Mouse (Mus musculus) MEL (cell line): ENCODE measurements around the gene C87499. TPM values are rescaled to one million over a fixed set of nuclear protein-coding genes. Genes with fewer than 3 reads are reported as not detected.

Source experiments
- DNase-seq: peaks from one replicate; pipeline ENCODE4 v3.0.0; 2011; ENCODE audit warnings: low read depth, low spot score
- H3K27ac ChIP-seq: 2 replicates; pipeline ENCODE4 v1.5.1; 2012; ENCODE audit warnings: low read depth, mild to moderate bottlenecking, control low read depth, low read length, moderate library complexity; ENCODE audit not compliant: control insufficient read depth
- H3K27me3 ChIP-seq, 2 experiments: fragments of 150-350 bp in 1 of 2; sonication (generic) in 1 of 2; 2 replicates each; pipeline ENCODE4 v1.6.1; 2012; ENCODE audit warnings: low read length in 2 of 2, mild to moderate bottlenecking in 2 of 2, improper control_type of control experiment in 1 of 2, moderate library complexity in 1 of 2; ENCODE audit not compliant: insufficient read depth in 2 of 2, control insufficient read depth in 1 of 2
- H3K36me3 ChIP-seq, 2 experiments: 2 replicates each; pipeline ENCODE4 v1.6.1; 2012 to 2014; ENCODE audit warnings: low read length in 2 of 2, improper control_type of control experiment in 1 of 2, inconsistent platforms in 1 of 2, mild to moderate bottlenecking in 1 of 2; ENCODE audit not compliant: insufficient read depth in 2 of 2, control insufficient read depth in 1 of 2
- H3K4me1 ChIP-seq, 2 experiments: fragments of 150-350 bp in 1 of 2; sonication (generic) in 1 of 2; 2 replicates each; pipeline ENCODE4 v1.6.1; 2012; ENCODE audit warnings: low read length in 2 of 2, improper control_type of control experiment in 1 of 2, mild to moderate bottlenecking in 1 of 2; ENCODE audit not compliant: insufficient read depth in 2 of 2, control insufficient read depth in 1 of 2
- H3K4me3 ChIP-seq, 2 experiments: fragments of 150-350 bp in 1 of 2; sonication (generic) in 1 of 2; 2 replicates each; pipeline ENCODE4 v1.5.1; 2012; ENCODE audit warnings: low read depth in 2 of 2, low read length in 2 of 2, mild to moderate bottlenecking in 2 of 2, moderate library complexity in 2 of 2, control low read depth in 1 of 2, improper control_type of control experiment in 1 of 2; ENCODE audit not compliant: control insufficient read depth in 1 of 2, insufficient read depth in 1 of 2
- H3K79me2 ChIP-seq: 2 replicates; pipeline ENCODE4 v1.6.1; 2012; ENCODE audit warnings: mild to moderate bottlenecking, low read length, moderate library complexity; ENCODE audit not compliant: control insufficient read depth, poor library complexity, insufficient read depth
- H3K9ac ChIP-seq: 2 replicates; pipeline ENCODE4 v1.6.1; 2012; ENCODE audit warnings: low read depth, mild to moderate bottlenecking, control low read depth, low read length, moderate library complexity; ENCODE audit not compliant: control insufficient read depth, poor library complexity, severe bottlenecking
- H3K9me3 ChIP-seq: fragments of 150-350 bp; sonication (generic); replicated peaks from 2 replicates; pipeline ENCODE4 v1.6.1; 2012; ENCODE audit warnings: mild to moderate bottlenecking, low read length, improper control_type of control experiment, moderate library complexity; ENCODE audit not compliant: insufficient read depth
- BHLHE40 ChIP-seq: IDR thresholded peaks from 2 replicates; pipeline ENCODE4 v1.6.1; 2012; ENCODE audit warnings: low read depth, mild to moderate bottlenecking, inconsistent platforms, low read length, improper control_type of control experiment, borderline replicate concordance
- CHD1 ChIP-seq: IDR thresholded peaks from 2 replicates; pipeline ENCODE4 v1.6.1; 2012; ENCODE audit warnings: low read depth, mild to moderate bottlenecking, inconsistent platforms, low read length, improper control_type of control experiment
- E2F4 ChIP-seq: IDR thresholded peaks from 2 replicates; pipeline ENCODE4 v1.6.1; 2011; ENCODE audit warnings: low read depth, low read length, improper control_type of control experiment, borderline replicate concordance
- GATA1 ChIP-seq: IDR thresholded peaks from 2 replicates; pipeline ENCODE4 v1.6.1; 2011; ENCODE audit warnings: low read depth, low read length, improper control_type of control experiment
- HCFC1 ChIP-seq: IDR thresholded peaks from 2 replicates; pipeline ENCODE4 v1.6.1; 2012; ENCODE audit warnings: low read depth, mild to moderate bottlenecking, inconsistent platforms, low read length, improper control_type of control experiment, moderate library complexity
- JUND ChIP-seq: IDR thresholded peaks from 2 replicates; pipeline ENCODE4 v1.6.1; 2011; ENCODE audit warnings: low read depth, mild to moderate bottlenecking, improper control_type of control experiment, low read length
- KAT2A ChIP-seq: conservative IDR thresholded peaks from 2 replicates; pipeline ENCODE4 v1.6.1; 2012; ENCODE audit warnings: low read depth, low read length, improper control_type of control experiment, inconsistent platforms
- MAZ ChIP-seq: IDR thresholded peaks from 2 replicates; pipeline ENCODE4 v1.6.1; 2012; ENCODE audit warnings: low read depth, mild to moderate bottlenecking, inconsistent platforms, low read length, improper control_type of control experiment
- NELFE ChIP-seq: IDR thresholded peaks from 2 replicates; pipeline ENCODE4 v1.6.1; 2011; ENCODE audit warnings: low read depth, low read length, improper control_type of control experiment
- NRF1 ChIP-seq: IDR thresholded peaks from 2 replicates; pipeline ENCODE4 v1.6.1; 2014; ENCODE audit warnings: low read depth, mild to moderate bottlenecking, inconsistent platforms, low read length, improper control_type of control experiment, moderate library complexity; ENCODE audit not compliant: poor library complexity, insufficient read depth, severe bottlenecking
- POLR2A ChIP-seq, 2 experiments: IDR thresholded peaks; 2 replicates each; pipeline ENCODE4 v1.6.1; 2011 to 2012; ENCODE audit warnings: low read length in 2 of 2, mild to moderate bottlenecking in 2 of 2, control low read depth in 1 of 2, improper control_type of control experiment in 1 of 2, low read depth in 1 of 2, moderate library complexity in 1 of 2; ENCODE audit not compliant: control insufficient read depth in 1 of 2, insufficient read depth in 1 of 2, poor library complexity in 1 of 2
- POLR2AphosphoS5 ChIP-seq: IDR thresholded peaks from 2 replicates; pipeline ENCODE4 v1.6.1; 2012; ENCODE audit warnings: low read depth, borderline replicate concordance, mild to moderate bottlenecking, inconsistent platforms, low read length, moderate library complexity, mixed read lengths
- SMC3 ChIP-seq: IDR thresholded peaks from 2 replicates; pipeline ENCODE4 v1.6.1; 2011; ENCODE audit warnings: low read depth, low read length, improper control_type of control experiment
- TAL1 ChIP-seq: IDR thresholded peaks from 2 replicates; pipeline ENCODE4 v1.6.1; 2012; ENCODE audit warnings: mild to moderate bottlenecking, inconsistent platforms, low read length, moderate library complexity, mixed read lengths
- TBP ChIP-seq: IDR thresholded peaks from 2 replicates; pipeline ENCODE4 v1.8.0; 2011; ENCODE audit warnings: low read depth, low read length, improper control_type of control experiment
- TCF12 ChIP-seq: IDR thresholded peaks from 2 replicates; pipeline ENCODE4 v1.6.1; 2014; ENCODE audit warnings: low read depth, mild to moderate bottlenecking, inconsistent platforms, low read length, improper control_type of control experiment, moderate library complexity
- UBTF ChIP-seq: IDR thresholded peaks from 2 replicates; pipeline ENCODE4 v1.6.1; 2012; ENCODE audit warnings: low read depth, mild to moderate bottlenecking, inconsistent platforms, low read length, improper control_type of control experiment, moderate library complexity, borderline replicate concordance; ENCODE audit not compliant: insufficient read depth
- USF2 ChIP-seq, 2 experiments: IDR thresholded peaks; 2 replicates each; pipeline ENCODE4 v1.6.1; 2011 to 2012; ENCODE audit warnings: improper control_type of control experiment in 2 of 2, low read length in 2 of 2, borderline replicate concordance in 1 of 2, inconsistent platforms in 1 of 2, low read depth in 1 of 2, mild to moderate bottlenecking in 1 of 2; ENCODE audit not compliant: insufficient read depth in 1 of 2
- ZC3H11A ChIP-seq: IDR thresholded peaks from 2 replicates; pipeline ENCODE4 v1.6.1; 2012; ENCODE audit warnings: low read depth, mild to moderate bottlenecking, inconsistent platforms, low read length, improper control_type of control experiment
- polyA plus RNA-seq, 2 experiments: library from polyadenylated mRNA; stranded (reverse) in 1 of 2; unstranded in 1 of 2; fragments of >175 nt in 1 of 2; fragments of >200 nt in 1 of 2; gene quantifications; 2 replicates each; pipeline versions ENCODE4 v1.2.1 to v1.2.4; 2012; ENCODE audit warnings: low replicate concordance in 2 of 2, low read depth in 1 of 2; ENCODE audit not compliant: insufficient read length in 2 of 2, insufficient read depth in 1 of 2, missing spikeins in 1 of 2
- total RNA-seq: library from RNA; depleted of rRNA; stranded (reverse); fragments of 300-350 nt; gene quantifications from 2 replicates; pipeline ENCODE4 v1.2.3, GENCODE M21; 2012

The C87499 gene
- total and polyA plus RNA-seq, 3 experiments: not detected

- H3K9ac ChIP-seq: no peak overlapping the region
- no peaks in the 10 kb centered on the region for H3K79me2 ChIP-seq
- H3K27me3 ChIP-seq: no peaks in the 10 kb centered on the region
- no peak overlapping the region for H3K27ac ChIP-seq
- no peak overlapping the region for H3K4me3 ChIP-seq
- H3K36me3 ChIP-seq: no peaks in the 10 kb centered on the region
- no peaks in the 10 kb centered on the region for H3K9me3 ChIP-seq
- TF ChIP-seq TCF12: no peak
- no peak for TF ChIP-seq SMC3
- no peak for TF ChIP-seq CHD1
- TF ChIP-seq MAZ: no peak
- TF ChIP-seq TBP: no peak
- TF ChIP-seq POLR2A (IDR thresholded peaks at IDR 0.05; ENCODE audit: control insufficient read depth in 1 of 2, insufficient read depth in 1 of 2, low read depth in 1 of 2, low read length in 2 of 2, poor library complexity in 1 of 2): no peak
- no peak for TF ChIP-seq ZC3H11A
- TF ChIP-seq UBTF: no peak
- TF ChIP-seq KAT2A: no peak
- TF ChIP-seq BHLHE40: no peak
- no peak for TF ChIP-seq HCFC1
- no peak for TF ChIP-seq NRF1
- TF ChIP-seq GATA1: no peak
- TF ChIP-seq TAL1: no peak
- TF ChIP-seq USF2 (IDR thresholded peaks at IDR 0.05; ENCODE audit: borderline replicate concordance in 1 of 2, insufficient read depth in 1 of 2, low read depth in 1 of 2, low read length in 2 of 2): no peak
- no peaks in the 10 kb centered on the region for H3K4me1 ChIP-seq
- no peak for DNase-seq
These were observed 21.2 kb upstream of the C87499 start for GRCm38 (mm10) chr4:88655461-88655860.

GRCm38 (mm10) chr4:88653644-88654043 lies 19.4 kb upstream of the C87499 start:
- H3K4me3 ChIP-seq: no peak overlapping the region
- no peaks in the 10 kb centered on the region for H3K27me3 ChIP-seq
- no peaks in the 10 kb centered on the region for H3K36me3 ChIP-seq
- H3K9me3 ChIP-seq: no peaks in the 10 kb centered on the region
- H3K27ac ChIP-seq: no peak overlapping the region
- no peak for TF ChIP-seq NELFE
- TF ChIP-seq USF2 (IDR thresholded peaks at IDR 0.05; ENCODE audit: borderline replicate concordance in 1 of 2, insufficient read depth in 1 of 2, low read depth in 1 of 2, low read length in 2 of 2): no peak
- TF ChIP-seq POLR2AphosphoS5: no peak
- TF ChIP-seq E2F4: no peak
- TF ChIP-seq BHLHE40: no peak
- TF ChIP-seq TCF12: no peak
- no peak for TF ChIP-seq JUND
- TF ChIP-seq, all 39 proteins: peak for 0
- Histone ChIP-seq H3K4me1 (no peaks in the 10 kb centered on the region), H3K79me2 (no peaks in the 10 kb centered on the region), H3K9ac (no peak overlapping the region)
- DNase-seq: no peak
